Mouse (Mus musculus): ENCODE results near the gene Prok2. TPM values are rescaled to one million over a fixed set of nuclear protein-coding genes. Genes with fewer than 3 reads are reported as not detected.

Prok2 gene
- total RNA-seq, 2 experiments from 2014 or later: not detected

Other genes with a start within 250 kb of the Prok2 start
- 10 to 100 TPM; 33.6 to 35.3 TPM for gene Foxp1, start 203.7 kb downstream of the Prok2 start, total RNA-seq (2021)
- 10 to 100 TPM; 36.9 to 40.7 TPM for gene Eif4e3, start 59.6 kb downstream of the Prok2 start, total RNA-seq (2021)
- gene Gm20696, start 59.6 kb downstream of the Prok2 start, total RNA-seq (2021): 1 to 10 TPM; 1.5 to 2.7 TPM
- gene Gpr27, start 33.7 kb downstream of the Prok2 start, total RNA-seq (2021): 1 to 10 TPM; 3.9 to 4.4 TPM